Mouse (Mus musculus) ES-E14 (cell line): Measurements from ENCODE around the gene Fsd2.

Experiments
- CHD2 ChIP-seq: IDR thresholded peaks from 2 replicates; pipeline ENCODE4 v1.6.1; 2014; ENCODE audit warnings: mild to moderate bottlenecking, low read depth, low read length, inconsistent platforms
- HCFC1 ChIP-seq: IDR thresholded peaks from 2 replicates; pipeline ENCODE4 v1.6.1; 2012; ENCODE audit warnings: low read length, inconsistent platforms, borderline replicate concordance; ENCODE audit not compliant: insufficient read depth
- MAFK ChIP-seq: IDR thresholded peaks from 2 replicates; pipeline ENCODE4 v1.6.1; 2014; ENCODE audit warnings: mild to moderate bottlenecking, low read depth, low read length, inconsistent platforms; ENCODE audit not compliant: insufficient read depth
- ZC3H11A ChIP-seq: IDR thresholded peaks from 2 replicates; pipeline ENCODE4 v1.6.1; 2012; ENCODE audit warnings: low read depth, mild to moderate bottlenecking, inconsistent platforms, low read length, borderline replicate concordance
- ZNF384 ChIP-seq: IDR thresholded peaks from 2 replicates; pipeline ENCODE4 v1.6.1; 2012; ENCODE audit warnings: low read depth, low read length, inconsistent platforms

DNA sequence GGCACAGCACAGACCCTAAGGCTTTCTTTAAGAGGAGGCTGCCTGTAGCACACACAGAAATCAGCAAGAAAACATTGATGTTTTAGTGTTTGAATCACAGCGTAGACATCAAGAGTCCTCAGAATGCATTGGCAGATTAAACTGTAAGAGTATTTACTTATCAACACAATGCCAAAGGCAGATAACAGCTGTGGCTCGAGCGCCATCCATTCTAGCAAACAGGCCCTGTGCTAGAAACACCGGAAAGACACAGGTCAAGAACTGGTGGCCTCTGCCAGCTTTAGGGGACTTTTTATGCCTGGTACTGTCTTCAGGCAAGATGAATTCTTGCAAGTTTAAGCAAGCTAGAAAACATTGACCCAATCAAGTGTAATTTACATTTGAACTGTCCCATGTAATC lies 412 bp downstream of the Fsd2 start:
- TF ChIP-seq ZNF384 (no peak), CHD2 (no peak), ZC3H11A (no peak), MAFK (no peak), HCFC1 (no peak)
